In genomic region chr3:123852889-123853288, GRCm38 (mm10) we compare ENCODE assay signal across 20 mouse cellular contexts.
"Had no signal": no experiment of that assay in that cellular context is flagged by ENCODE, and none has a peak within 500 bp of the region (broad histone marks: within the 10 kb centered on the region; RNA-seq: fewer than 3 reads in every experiment).

No protein-coding gene starts in this region.

- DNase-seq: lung, adult 2 months; lung, postnatal 14 days; lung, postnatal 36 days; retina, postnatal 1 day; right cerebral cortex, adult 18-20 months; right cerebral cortex, postnatal 25 days; right cerebral cortex, postnatal 4 days; spleen, adult 18-20 months; thymus, adult 18-20 months; thymus, postnatal 14 days; thymus, postnatal 36 days had no signal

- H3K9ac ChIP-seq: lung, embryonic 15.5 days; midbrain, embryonic 13.5 days; midbrain, embryonic 15.5 days; neural tube, embryonic 13.5 days; neural tube, embryonic 15.5 days had no signal

- H3K4me1 ChIP-seq: lung, embryonic 15.5 days; megakaryocyte, embryonic 14.5 days; midbrain, embryonic 13.5 days; midbrain, embryonic 15.5 days; neural tube, embryonic 13.5 days; neural tube, embryonic 15.5 days had no signal

- ATAC-seq: lung, postnatal 0 days; midbrain, embryonic 13.5 days; midbrain, embryonic 15.5 days had no signal

- H3K36me3 ChIP-seq: lung, embryonic 15.5 days; midbrain, embryonic 13.5 days; midbrain, embryonic 15.5 days; neural tube, embryonic 13.5 days; neural tube, embryonic 15.5 days had no signal

- H3K27me3 ChIP-seq: lung, embryonic 15.5 days; megakaryocyte, embryonic 14.5 days; midbrain, embryonic 13.5 days; midbrain, embryonic 15.5 days; neural tube, embryonic 13.5 days; neural tube, embryonic 15.5 days had no signal

- H3K4me3 ChIP-seq: lung, embryonic 15.5 days; megakaryocyte, embryonic 14.5 days; midbrain, embryonic 13.5 days; midbrain, embryonic 15.5 days; neural tube, embryonic 13.5 days; neural tube, embryonic 15.5 days had no signal

- H3K9me3 ChIP-seq: lung, embryonic 15.5 days; midbrain, embryonic 13.5 days; midbrain, embryonic 15.5 days; neural tube, embryonic 13.5 days; neural tube, embryonic 15.5 days had no signal

- H3K27ac ChIP-seq: lung, embryonic 15.5 days; macrophage; midbrain, embryonic 13.5 days; midbrain, embryonic 15.5 days; neural tube, embryonic 13.5 days; neural tube, embryonic 15.5 days had no signal

- H3K4me2 ChIP-seq: lung, embryonic 15.5 days; midbrain, embryonic 11.5 days; midbrain, embryonic 13.5 days; midbrain, embryonic 15.5 days; neural tube, embryonic 13.5 days; neural tube, embryonic 15.5 days had no signal
